Mouse (Mus musculus): ENCODE data around the gene Atp5c1.

Gene Atp5c1

DNA sequence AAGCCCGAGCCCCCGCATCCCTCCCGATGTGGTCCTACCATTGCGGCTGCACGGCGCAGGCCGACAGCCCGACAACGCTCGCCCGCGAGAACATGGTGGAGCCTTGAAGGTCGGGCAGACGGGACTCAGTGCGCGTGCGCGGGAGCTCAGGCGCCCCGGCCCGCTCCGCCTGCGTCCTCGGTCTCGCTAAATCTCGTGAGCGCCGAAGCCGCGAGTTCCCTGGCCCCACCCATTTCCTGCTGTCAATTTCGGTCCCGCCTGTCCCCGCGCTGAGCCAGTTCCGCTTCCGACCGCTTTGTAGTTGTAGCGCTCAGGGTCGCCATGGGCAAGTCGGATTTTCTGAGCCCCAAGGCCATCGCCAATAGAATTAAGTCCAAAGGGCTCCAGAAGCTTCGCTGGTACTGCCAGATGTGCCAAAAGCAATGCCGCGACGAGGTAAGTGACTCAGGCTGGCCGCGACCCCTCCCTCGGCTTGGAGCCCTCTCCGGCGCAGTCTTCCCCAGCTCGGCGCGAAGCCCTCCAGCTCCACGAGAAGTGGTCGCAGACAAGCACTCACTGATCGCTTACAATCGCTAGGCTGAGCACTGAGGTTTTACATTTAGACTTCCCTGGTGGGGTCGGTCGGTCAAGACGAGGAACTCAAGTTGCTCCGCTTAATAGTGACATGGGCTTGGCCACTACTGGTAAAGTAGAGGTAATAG is at the start of gene Atp5c1, which contains the start of gene Kin:
Gene Atp5c1, minus strand, starts transcription at position 201 of the 701 bp plus-strand sequence.
Gene Kin, plus strand, starts transcription at position 284 of the 701 bp plus-strand sequence.
- in situ Hi-C loops (cut with MboI, MseI), result no loop called here

DNA sequence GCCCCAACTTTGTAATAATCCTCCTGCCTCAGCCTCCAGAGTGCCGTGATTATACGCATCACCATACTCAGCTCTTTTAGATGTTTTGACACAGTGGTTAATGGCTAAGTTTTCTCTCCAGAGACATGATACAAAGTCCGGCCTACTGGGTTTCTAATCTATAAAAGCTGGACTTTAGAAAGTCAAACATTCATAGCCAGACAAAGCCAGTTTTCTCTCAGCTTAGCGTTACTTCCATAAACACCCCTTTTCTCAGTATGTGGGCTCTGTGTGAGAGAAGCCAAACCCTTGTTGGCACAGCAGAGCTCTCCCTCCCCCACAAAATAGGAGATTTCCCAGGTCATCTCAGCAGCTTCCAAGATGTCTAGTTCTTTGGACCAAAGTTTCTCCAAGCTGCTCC is 48.3 kb upstream of the Atp5c1 start:
- in situ Hi-C loops (cut with MboI, MseI), result no loop called here

DNA sequence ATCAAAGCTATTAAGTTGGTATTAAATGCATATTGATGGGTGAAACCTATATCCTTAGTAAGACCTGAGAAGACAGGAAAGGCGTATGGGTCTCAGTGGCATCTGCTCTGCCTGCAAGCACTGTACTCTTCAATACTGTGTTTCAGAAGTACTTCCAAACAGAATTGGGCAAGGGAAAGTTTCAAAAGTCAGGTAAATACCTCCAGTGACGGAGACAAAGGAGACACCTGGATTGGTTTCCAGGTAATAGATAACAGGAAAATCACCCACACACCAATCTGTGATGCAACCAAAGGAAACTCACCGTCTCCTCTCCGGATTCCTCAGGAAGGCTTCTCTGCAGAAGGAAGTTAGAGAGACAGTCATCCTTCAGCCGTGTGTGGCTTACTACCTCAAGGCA is 47.2 kb upstream of the Atp5c1 start:
- in situ Hi-C loops (cut with MboI, MseI), result no loop called here

DNA sequence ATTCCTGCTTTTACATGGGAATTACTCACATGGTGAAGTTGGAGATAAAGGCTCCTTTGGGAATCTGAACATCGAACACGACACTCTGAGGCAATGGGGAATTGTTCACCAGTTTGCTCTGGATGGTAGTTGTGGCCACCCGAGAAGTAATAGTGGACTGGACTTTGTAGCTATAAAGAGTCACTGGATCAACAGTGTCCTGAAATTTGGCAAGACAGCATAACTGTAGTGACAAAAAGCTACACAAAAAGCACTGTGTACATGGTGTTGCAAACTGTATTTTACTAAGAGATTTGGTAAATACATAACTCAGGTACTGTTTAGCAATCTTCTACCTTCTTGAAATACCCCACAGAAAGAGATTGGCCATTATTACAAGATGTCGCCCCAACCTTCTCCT is 45.8 kb upstream of the Atp5c1 start:
- in situ Hi-C loops (cut with MboI, MseI), result no loop called here

DNA sequence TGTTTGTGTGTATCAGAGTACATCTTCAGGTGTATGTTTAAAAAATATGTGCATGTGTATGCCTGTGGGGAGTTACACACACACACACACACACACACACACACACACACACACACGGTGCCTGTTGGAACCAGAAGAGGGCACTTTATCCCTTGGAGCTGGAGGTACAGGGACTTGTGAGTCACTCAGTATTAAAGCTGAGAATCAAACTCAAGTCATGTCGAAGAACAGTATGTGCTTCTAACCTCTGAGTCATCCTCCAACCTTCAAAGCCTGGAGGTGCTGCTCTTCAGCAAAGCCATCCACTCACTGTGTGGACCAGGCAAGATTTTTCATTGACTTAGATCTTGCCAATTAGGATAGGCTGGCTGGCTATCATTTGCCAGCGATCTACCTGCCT is 41.5 kb upstream of the Atp5c1 start:
- in situ Hi-C loops (cut with MboI, MseI), result no loop called here

DNA sequence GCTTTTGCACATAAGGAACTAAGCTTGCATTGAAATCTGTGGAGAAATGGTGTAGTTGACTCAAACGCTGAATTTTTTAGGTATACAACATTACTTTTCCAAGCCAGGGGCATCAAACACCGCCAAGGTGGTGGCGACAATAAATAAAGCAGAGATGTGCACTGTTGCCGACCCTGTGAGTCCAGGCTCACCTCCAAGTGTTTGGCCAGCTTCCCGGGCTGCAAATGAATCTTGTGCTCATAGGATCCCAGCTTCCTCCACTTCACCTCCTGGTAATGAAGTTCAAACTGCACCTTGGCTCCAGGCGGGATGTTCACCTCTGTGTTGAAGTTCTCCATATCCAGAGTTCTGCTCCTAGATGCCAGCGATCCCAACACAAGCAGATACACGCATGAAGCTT is 39.0 kb upstream of the Atp5c1 start:
- in situ Hi-C loops (cut with MboI, MseI), result no loop called here

DNA sequence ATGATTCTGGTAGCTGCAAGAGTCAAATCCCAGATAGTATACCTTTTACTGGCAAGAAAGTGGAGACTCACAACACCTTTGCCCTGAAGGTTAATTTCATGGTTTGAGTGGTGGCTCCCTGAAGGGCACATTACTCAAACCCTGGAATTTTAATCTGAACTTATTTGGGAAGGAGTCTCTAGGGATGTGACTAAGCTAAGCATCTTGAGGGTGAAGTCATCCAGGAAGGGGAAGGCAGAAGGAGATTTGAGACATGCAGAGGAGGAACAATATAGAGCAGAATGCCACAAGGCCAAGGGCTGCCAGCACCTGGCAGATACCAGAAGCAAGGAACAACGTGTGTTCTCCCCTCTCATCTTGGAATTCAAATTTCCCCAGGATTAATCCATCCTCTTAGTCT is 38.4 kb upstream of the Atp5c1 start:
- in situ Hi-C loops (cut with MboI, MseI), result no loop called here

DNA sequence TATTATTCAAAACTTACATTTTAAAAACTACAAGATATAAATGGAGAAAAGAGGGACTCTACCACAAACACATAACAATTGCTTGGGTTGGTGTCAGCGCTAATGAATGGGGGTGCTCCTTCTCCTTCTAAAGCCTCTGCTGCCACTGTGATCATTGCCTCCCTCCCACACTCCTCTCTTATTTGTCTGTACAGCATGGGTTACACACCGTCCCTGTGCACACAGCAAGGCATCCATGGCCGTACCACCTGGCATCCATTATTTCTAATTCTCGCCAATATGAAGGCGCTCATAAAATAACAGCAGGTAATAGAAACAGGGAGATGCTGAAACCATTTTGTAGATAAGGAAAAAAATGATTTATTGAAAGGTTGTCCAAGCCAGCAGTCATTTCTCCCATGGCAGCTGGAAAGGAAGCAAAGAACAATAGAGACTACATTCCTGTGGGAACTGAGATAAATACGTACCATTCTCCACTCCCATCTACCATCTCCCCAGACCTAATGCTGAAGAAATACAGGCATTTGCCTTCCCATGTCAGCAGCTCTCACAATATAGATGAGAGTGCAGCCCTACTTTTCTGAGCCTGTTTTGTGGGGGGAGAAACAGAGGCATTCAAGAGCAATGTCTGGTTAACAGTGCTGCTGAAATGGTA is 28.4 kb upstream of the Atp5c1 start:
- in situ Hi-C loops (cut with MboI, MseI), result no loop called here

DNA sequence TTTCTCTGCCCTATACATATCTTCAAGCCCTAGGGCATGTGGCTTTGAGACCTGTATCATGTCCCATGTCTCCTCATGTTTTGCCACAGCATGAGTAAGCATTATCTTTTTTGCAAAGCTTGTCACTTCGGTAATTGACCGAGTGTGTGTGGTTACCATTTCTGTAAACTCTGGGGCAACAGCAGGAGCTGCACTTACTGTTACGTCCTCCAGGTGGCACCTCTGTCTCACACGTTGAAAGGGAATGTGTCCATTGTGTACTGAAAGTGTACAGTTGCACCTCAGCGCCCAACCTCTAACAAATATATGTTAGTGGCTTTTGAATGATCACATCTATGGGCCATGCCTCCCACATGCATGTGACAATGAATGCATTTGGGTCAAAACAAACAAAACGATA is 20.9 kb upstream of the Atp5c1 start:
- in situ Hi-C loops (cut with MboI, MseI), result loop anchor here (5.0 kb wide), 1 partner anchor 36 kb away; no protein-coding TSS in a partner anchor

DNA sequence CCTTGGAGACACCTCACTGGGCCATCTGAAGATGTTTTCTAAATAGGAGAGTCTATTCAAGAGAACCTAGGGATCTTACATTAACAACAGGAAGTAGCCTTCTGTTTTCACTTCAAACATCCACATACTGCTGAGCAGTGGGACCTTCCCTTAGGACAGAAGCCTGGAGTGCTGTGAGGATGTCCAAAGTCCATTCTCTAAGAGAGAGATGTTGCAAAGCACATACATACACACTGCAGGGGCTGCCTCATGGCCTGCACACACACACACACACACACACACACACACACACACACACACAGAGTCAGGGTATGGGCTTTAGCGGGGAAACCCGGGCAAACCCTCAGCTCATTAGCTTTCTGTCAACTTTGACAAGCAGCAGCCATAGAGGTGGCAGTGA is 20.2 kb upstream of the Atp5c1 start:
- in situ Hi-C loops (cut with MboI, MseI), result loop anchor here (5.0 kb wide), 1 partner anchor 37 kb away; no protein-coding TSS in a partner anchor

DNA sequence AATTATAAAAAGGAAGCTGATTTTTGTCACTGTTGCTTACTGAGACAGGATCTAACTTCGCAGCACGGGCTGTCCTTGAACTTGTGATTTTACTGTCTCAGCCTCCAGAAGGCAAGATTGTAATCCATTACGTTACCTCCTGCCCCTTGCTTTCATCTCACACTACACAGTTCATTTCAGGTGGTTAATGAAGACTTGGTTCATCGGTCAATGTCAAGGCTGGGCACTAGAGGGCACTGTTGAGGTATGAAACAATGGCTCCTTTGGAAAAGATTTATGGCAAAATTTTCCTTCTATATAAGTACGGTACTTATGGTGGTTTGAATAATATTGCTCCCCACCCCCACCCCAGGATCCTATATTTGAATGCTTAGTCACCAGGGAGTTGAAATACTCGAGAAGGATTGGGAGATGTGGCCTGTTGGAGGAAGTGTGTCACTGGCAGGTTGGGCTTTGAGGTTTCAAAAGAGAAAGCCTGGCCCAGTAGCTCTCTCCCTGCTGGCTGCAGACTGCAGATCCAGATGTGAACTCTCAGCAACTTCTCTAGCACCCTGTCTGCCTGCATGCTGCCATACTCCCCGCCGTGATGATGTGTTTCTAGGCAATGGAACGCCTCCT is 18.4 kb upstream of the Atp5c1 start:
- in situ Hi-C loops (cut with MboI, MseI), result loop anchor here (5.0 kb wide), 1 partner anchor 194 kb away; no protein-coding TSS in a partner anchor

DNA sequence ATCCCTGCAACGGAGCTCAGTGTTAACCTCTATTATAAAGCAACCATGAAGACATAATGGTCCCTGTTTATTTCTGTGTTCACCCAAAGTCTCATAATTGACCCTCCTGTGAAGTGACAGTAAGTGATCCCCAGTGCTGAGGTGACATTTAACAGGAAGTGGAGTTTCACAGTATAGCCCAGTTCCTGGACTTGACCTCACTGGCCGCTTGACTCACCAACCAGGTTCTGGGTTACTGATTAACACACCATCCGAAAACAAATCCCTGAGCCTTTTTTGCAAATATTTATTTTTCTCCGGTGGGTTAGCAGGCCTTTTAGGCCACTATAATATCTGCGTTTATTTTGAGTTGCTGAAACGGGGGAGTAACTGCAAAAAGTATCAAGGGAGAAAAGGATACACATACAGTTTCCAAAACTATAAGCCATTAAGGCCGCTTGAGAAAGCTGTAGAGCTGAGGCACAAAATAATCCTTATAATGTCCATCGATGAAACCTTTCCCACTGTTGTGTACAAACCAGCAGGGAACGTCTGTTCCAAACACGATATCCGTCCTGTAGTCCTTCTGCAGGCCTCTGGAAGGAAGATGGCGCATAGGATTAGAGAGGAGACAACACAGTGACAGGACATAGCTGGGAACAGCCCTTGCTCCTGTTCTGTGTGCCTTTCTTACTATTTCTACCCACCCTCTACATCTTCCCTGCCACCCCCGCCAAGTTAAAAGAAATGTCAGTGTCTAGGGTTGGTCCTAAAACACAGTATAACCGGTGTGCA is 14.2 kb upstream of the Atp5c1 start:
- in situ Hi-C loops (cut with MboI, MseI), result loop anchor here (5.0 kb wide), 1 partner anchor 198 kb away; no protein-coding TSS in a partner anchor

DNA sequence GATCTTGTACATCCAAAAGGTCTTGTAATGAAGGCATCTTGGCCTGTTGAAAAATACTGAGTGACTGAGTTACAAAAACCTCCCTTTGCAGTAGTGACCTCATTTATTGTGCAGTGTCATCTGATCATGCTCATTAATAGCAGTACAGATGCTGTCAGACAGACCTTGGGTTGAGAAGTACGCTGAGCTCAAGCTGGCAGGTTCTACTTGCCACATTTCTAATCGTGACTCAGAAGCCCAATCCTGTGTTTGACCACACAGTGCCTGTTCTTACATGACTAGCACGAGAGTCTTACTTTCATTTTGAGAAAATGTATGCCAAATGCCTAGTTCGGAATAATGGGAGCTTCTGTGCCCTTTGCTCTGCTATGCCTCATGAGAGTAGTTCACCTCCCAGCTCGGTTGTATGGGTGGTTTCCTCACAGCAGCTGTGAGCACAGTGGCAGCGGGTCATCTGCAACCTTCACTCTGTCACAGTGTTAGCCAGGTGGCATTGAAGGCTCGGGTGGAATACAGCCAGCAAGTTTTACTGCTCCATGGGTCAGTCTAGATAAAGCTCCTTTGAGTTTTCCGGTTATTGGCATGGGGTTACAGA is 7.0 kb upstream of the Atp5c1 start:
- in situ Hi-C loops (cut with MboI, MseI), result no loop called here

DNA sequence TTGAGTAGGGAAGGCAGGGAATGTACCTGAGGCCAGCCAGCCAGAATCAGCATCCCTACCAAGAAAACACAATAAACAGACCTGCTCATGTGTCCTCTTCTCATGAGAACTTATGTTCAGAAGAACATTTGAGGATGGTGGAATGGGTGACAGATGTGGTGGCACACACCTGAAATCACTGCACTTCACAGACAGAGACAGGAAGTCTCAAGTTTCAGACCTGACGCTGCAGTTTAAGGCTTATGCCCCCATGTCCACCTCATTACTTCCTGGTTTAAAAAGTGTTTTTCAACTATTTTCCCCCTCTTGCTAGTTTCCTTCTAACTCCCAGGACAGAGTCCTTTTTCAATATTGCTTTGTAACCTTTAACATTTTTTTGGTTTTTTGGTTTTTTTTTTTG is 2.4 kb upstream of the Atp5c1 start:
- in situ Hi-C loops (cut with MboI, MseI), result no loop called here

DNA sequence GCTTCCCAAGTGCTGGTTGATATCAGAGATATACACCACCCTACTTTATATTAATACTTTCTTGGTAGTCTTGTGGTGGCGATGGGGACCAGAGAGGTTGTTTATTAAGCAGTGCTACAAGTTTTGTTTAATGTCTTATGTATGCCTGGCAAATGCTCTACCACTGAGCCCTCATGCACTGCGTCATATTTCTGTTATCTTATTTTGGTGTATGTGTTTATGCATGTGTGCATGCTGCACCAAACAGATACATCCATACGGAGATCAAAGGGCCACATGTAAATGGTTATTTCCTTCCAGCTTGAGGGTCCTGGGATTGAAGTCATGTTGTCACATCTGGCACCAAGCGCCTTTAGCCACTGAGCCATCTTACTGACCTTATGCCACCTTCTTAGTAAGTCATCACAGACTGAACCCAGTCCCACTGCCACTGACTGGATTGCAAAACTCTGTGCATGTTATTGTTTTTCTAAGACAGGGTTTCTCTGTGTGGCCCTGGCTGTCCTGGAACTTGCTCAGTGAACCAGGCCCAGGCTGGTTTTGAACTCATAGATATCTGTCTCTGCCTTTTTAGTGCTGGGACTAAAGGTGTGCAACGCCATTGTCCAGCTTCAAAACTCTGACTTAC is 1.3 kb upstream of the Atp5c1 start:
- in situ Hi-C loops (cut with MboI, MseI), result no loop called here

DNA sequence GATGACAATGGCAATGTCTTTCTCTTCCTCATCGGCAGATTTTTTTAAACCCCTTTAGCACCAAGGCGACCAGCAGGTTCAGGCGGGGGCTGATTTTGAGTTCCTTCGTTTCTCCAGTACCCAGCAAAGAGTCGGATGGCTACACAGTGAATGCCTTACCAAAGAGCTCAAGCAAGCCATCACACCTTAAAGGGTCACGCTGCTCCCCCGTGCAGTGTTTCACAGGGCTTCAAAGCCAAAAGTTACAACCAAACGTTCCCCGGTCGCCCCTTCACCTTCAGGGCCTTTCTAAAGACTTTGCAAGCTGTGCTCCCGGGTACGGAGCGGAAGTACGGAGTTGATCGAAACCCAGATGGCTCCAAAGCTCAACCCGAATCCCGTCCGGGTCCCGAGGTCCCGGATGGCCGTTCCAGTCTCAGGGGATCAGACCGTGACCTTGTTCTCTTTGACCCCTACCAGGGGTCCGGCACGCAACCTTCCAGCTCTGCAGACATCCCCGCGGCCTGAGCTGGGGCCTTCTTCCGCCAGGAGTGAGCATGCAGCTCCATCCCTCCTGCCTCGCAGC is 483 bp downstream of the Atp5c1 start:
- in situ Hi-C loops (cut with MboI, MseI), result no loop called here

DNA sequence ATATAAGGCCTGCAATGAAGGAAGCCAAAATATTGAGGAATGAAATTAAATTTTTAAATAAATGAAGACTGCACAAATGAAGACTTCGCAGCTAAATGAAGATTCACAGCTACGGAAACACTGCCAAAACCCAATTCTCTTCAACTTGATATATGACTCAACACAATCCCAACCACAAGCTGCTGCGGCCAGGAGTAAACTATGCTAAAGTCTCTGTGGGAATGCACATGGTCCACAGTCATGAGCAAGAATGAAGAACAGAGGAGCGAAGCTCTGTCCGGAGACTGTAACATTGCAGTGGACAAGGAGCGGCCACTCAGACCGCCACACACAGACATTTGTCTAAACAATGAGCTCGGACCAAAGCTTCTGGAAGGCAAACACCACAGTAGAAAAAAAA is 3.6 kb downstream of the Atp5c1 start:
- in situ Hi-C loops (cut with MboI, MseI), result no loop called here

DNA sequence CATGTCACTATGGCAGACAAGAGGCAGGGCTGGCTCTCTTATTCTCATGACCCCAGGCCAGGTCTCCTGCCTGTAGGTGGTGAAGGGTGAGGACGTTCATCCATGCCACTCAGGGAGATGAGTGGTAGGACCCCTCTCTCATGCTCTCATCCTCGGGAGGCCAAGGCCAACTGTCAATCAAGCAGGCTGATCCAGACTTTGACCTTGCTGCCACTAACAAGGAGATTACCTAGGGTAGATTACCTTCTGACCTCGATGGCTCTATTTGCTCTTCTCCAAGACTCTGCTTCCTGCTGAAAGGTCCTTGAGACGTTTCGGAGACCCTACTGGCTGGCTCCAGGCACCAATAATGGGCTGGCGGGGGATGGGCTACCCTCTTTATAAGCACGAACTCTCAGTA is 5.8 kb downstream of the Atp5c1 start:
- in situ Hi-C loops (cut with MboI, MseI), result no loop called here

DNA sequence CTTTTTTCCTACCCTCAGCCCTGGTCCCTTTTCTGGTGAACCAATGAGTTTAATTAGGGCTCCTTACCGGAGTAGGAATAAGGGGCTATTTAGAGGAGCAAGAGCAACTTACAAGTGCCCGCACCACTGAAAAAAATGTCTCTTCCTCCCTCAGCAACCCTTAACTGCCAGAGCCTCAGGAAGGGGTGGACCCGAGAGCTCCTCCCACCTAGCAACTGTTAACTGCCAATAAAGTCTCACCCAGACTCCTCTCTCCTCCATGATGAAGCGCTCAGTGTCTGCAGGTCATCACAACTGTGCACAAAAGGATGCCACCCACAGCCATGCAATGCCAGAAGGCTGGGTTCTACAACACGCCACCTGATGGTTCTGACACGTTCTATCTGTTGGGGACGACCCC is 8.6 kb downstream of the Atp5c1 start:
- in situ Hi-C loops (cut with MboI, MseI), result no loop called here

DNA sequence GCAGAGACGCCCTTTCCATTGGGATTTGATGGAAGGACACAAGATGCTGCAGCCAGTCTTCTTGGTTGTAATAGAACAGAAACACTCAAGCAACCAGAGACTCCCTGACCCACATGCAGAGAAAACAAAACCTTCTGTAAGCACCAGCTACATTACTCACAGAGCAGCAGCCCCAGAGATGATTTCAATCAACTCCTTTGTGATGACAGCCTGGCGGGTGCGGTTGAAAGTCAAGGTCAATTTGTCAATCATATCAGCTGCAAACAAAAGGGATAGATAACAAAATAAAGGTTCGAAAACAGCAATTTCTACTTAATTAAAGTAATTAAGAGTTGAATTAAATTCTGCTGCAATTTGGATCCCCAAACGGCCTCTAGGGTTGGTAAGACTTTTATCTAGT is 21.5 kb downstream of the Atp5c1 start:
- in situ Hi-C loops (cut with MboI, MseI), result no loop called here

DNA sequence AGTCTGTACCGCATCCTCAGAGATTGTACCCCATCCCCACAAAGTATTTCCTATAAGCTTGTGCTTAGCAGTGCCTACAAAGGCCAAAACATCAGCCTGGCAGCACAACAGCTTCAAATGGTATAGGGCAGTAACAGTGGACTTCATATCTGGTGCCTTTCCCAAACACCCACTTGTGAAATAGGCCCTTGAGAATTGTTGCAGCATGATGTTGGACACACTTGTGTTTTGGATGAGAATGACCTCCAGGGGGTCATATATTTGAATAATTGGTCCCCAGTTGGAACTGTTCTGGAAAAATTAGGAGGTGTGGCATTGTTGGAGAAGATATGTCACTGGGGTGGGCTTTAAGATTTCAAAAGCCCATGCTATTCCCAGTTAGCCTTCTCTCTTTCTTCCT is 28.3 kb downstream of the Atp5c1 start:
- in situ Hi-C loops (cut with MboI, MseI), result no loop called here

Data from regulatory T cell (primary cell).